Mouse (Mus musculus) frontal cortex, postnatal 10 days (tissue): Measurements from ENCODE around the gene Adamts4.
"Not testable (repeated sequence)": the region's sequence is repeated elsewhere in the genome, so short reads cannot be mapped to it uniquely, and the experiment has no call there.

ENCODE experiments used
- DNase-seq, 2 experiments: peaks; one replicate each; pipeline ENCODE4 v3.0.0; 2022; ENCODE audit warnings: low spot score in 2 of 2, mixed read lengths in 1 of 2

Gene Adamts4

GRCm38 (mm10) chr1:171231844-171232243, 18.4 kb upstream of the Adamts4 start:
- no peak for DNase-seq

GRCm38 (mm10) chr1:171232348-171232747, 17.9 kb upstream of the Adamts4 start:
- no peak for DNase-seq

GRCm38 (mm10) chr1:171232800-171233730, 17.2 kb upstream of the Adamts4 start:
- no peak for DNase-seq

- no peak for DNase-seq
These were observed 16.1 kb upstream of the Adamts4 start, which contains the start of gene Fcer1g for GRCm38 (mm10) chr1:171234126-171234525. TSS of gene Fcer1g (minus strand) at chr1:171234365.

GRCm38 (mm10) chr1:171234538-171234937, 15.7 kb upstream of the Adamts4 start:
- no peak for DNase-seq

GRCm38 (mm10) chr1:171235791-171236190, 14.4 kb upstream of the Adamts4 start:
- no peak for DNase-seq

GRCm38 (mm10) chr1:171237438-171237837, 12.8 kb upstream of the Adamts4 start:
- no peak for DNase-seq

GRCm38 (mm10) chr1:171238463-171238862, 11.8 kb upstream of the Adamts4 start:
- DNase-seq = no peak

- DNase-seq = no peak
These were observed 10.1 kb upstream of the Adamts4 start for GRCm38 (mm10) chr1:171239992-171240744.

- DNase-seq = no peak
These were observed 9.3 kb upstream of the Adamts4 start for GRCm38 (mm10) chr1:171240911-171241310.

- not testable (repeated sequence) for DNase-seq
These were observed 8.3 kb upstream of the Adamts4 start for GRCm38 (mm10) chr1:171241952-171242351.

GRCm38 (mm10) chr1:171245353-171245752, 4.9 kb upstream of the Adamts4 start:
- DNase-seq = no peak

GRCm38 (mm10) chr1:171246709-171247452, 3.3 kb upstream of the Adamts4 start:
- peak; percentile 97 for DNase-seq

- no peak for DNase-seq
These were observed 2.8 kb upstream of the Adamts4 start for GRCm38 (mm10) chr1:171247453-171247841.

- DNase-seq = no peak
These were observed 2.3 kb upstream of the Adamts4 start for GRCm38 (mm10) chr1:171247916-171248315.

- DNase-seq = no peak
These were observed 1.6 kb upstream of the Adamts4 start for GRCm38 (mm10) chr1:171248386-171249226.

- DNase-seq = no peak
These were observed 716 bp downstream of the Adamts4 start, which contains the start of gene Ndufs2 for GRCm38 (mm10) chr1:171250680-171251593. TSS of gene Ndufs2 (minus strand) at chr1:171251388.

GRCm38 (mm10) chr1:171251594-171252324, 1.5 kb downstream of the Adamts4 start:
- no peak for DNase-seq

GRCm38 (mm10) chr1:171252415-171252814, 2.2 kb downstream of the Adamts4 start:
- DNase-seq = no peak
